In the genomic region with DNA sequence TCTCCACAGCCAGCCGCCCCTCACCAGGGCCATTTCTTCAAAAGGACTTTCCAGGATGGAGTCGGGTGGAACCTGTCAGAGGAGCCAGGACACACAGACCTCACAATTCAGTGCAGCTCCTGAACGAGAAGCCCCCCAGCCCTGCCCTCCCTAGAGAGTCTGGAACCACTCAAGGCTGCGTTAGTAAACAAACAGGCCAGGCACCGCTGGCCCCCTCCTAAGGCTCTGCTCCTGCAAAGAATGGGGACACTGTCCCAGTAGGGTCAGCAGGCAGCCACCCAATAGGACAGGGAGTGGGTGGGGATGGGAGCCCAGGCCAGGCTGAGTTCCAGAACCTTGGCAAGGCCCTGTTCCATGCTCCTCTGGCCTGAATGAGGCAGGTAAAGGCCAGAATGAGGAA, we compare ENCODE assay signal across 14 mouse cellular contexts. TPM values are rescaled to one million over a fixed set of nuclear protein-coding genes. Genes with fewer than 3 reads are reported as not detected.
DNase-seq lines count a peak whose midpoint lies in the region; ATAC-seq and TF ChIP-seq lines count a peak whose summit lies in the region.
"Had no signal": no experiment of that assay in that cellular context is flagged by ENCODE, and none has a peak within 500 bp of the region (broad histone marks: within the 10 kb centered on the region; RNA-seq: fewer than 3 reads in every experiment).

No protein-coding gene starts in this region.

- no peaks in the 10 kb centered on the region for H3K9me3 ChIP-seq in hindbrain, embryonic 10.5 days
- H3K9me3 ChIP-seq in hindbrain, embryonic 11.5 days (ENCODE audit: control insufficient read depth, low read length), result no peaks in the 10 kb centered on the region
- H3K9me3 ChIP-seq in midbrain, postnatal 0 days (ENCODE audit: low read length), result no peaks in the 10 kb centered on the region
- no peaks in the 10 kb centered on the region for H3K9me3 ChIP-seq in midbrain, embryonic 16.5 days (replicated peaks; ENCODE audit: control insufficient read depth, low read length, poor library complexity, severe bottlenecking)
- H3K9me3 ChIP-seq: forebrain, embryonic 13.5 days; limb, embryonic 15.5 days had no signal

- no peak overlapping the region for H3K9ac ChIP-seq in hindbrain, embryonic 11.5 days (ENCODE audit: low read depth, low read length)
- no peak overlapping the region for H3K9ac ChIP-seq in midbrain, postnatal 0 days (replicated peaks; ENCODE audit: low read length, poor library complexity, severe bottlenecking)
- H3K9ac ChIP-seq in midbrain, embryonic 16.5 days (ENCODE audit: low read depth, low read length), result no peak overlapping the region
- H3K9ac ChIP-seq: forebrain, embryonic 13.5 days; limb, embryonic 15.5 days had no signal

- peaks cover 40% of the 10 kb centered on the region for H3K4me1 ChIP-seq in hindbrain, embryonic 10.5 days (replicated peaks)
- H3K4me1 ChIP-seq in hindbrain, embryonic 11.5 days (replicated peaks; ENCODE audit: control insufficient read depth, insufficient read depth, low read length), result peaks cover 8% of the 10 kb centered on the region
- H3K4me1 ChIP-seq in midbrain, postnatal 0 days (ENCODE audit: insufficient read depth, low read length), result no peaks in the 10 kb centered on the region
- H3K4me1 ChIP-seq in midbrain, embryonic 16.5 days (ENCODE audit: control insufficient read depth, insufficient read depth, low read length), result no peaks in the 10 kb centered on the region; the same call in 1 of the 2 replicates

- intact Hi-C loops in left cerebral cortex, postnatal 4 days (cut with DNase I), result no loop called here

- H3K27ac ChIP-seq in hindbrain, embryonic 10.5 days, result peak overlapping the region; percentile 42
- H3K27ac ChIP-seq in hindbrain, embryonic 11.5 days (ENCODE audit: low read depth, low read length), result no peak overlapping the region
- 0 out of 2 replicates have a peak overlapping the region, but pooled peaks have one; percentile 14 for H3K27ac ChIP-seq in midbrain, postnatal 0 days (ENCODE audit: low read depth, low read length)
- H3K27ac ChIP-seq in midbrain, embryonic 16.5 days (ENCODE audit: low read length), result no peak overlapping the region
- H3K27ac ChIP-seq: forebrain, embryonic 13.5 days had no signal

- DNase-seq in cerebellum, adult 9-11 months, result peak; percentile 36
- DNase-seq in cerebellum, postnatal 4 days (ENCODE audit: low spot score in 2 of 2), result no peak
- DNase-seq in hindbrain, embryonic 10.5 days (ENCODE audit: low spot score), result no peak
- DNase-seq in hindbrain, embryonic 11.5 days (ENCODE audit: low spot score), result no peak
- peak; percentile 42 for DNase-seq in midbrain, postnatal 0 days (ENCODE audit: low spot score)
- DNase-seq in left cerebral cortex, postnatal 4 days, result peak; percentile 21
- DNase-seq in lung, postnatal 10 days, result no peak
- DNase-seq: lung, adult 2 months; thymus, postnatal 36 days had no signal

- H3K4me2 ChIP-seq in hindbrain, embryonic 11.5 days (replicated peaks; ENCODE audit: low read depth, low read length), result no peak overlapping the region
- H3K4me2 ChIP-seq in midbrain, postnatal 0 days (ENCODE audit: low read depth, low read length, poor library complexity, severe bottlenecking), result no peak overlapping the region
- no peak overlapping the region for H3K4me2 ChIP-seq in midbrain, embryonic 16.5 days (ENCODE audit: low read length)
- H3K4me2 ChIP-seq: forebrain, embryonic 13.5 days; limb, embryonic 15.5 days had no signal

- H3K27me3 ChIP-seq in hindbrain, embryonic 10.5 days (ENCODE audit: insufficient read depth, poor library complexity, severe bottlenecking), result no peaks in the 10 kb centered on the region
- no peaks in the 10 kb centered on the region for H3K27me3 ChIP-seq in hindbrain, embryonic 11.5 days (ENCODE audit: control insufficient read depth, insufficient read depth, low read length)
- no peaks in the 10 kb centered on the region for H3K27me3 ChIP-seq in midbrain, postnatal 0 days (ENCODE audit: insufficient read depth, low read length)
- no peaks in the 10 kb centered on the region for H3K27me3 ChIP-seq in midbrain, embryonic 16.5 days (ENCODE audit: control insufficient read depth, insufficient read depth, low read depth, low read length)
- H3K27me3 ChIP-seq: forebrain, embryonic 13.5 days; limb, embryonic 15.5 days had no signal

- H3K4me3 ChIP-seq in hindbrain, embryonic 10.5 days, result no peak overlapping the region
- no peak overlapping the region for H3K4me3 ChIP-seq in hindbrain, embryonic 11.5 days (ENCODE audit: low read depth, low read length)
- H3K4me3 ChIP-seq in midbrain, postnatal 0 days (ENCODE audit: low read depth, low read length), result no peak overlapping the region
- no peak overlapping the region for H3K4me3 ChIP-seq in midbrain, embryonic 16.5 days (ENCODE audit: low read depth, low read length)
- H3K4me3 ChIP-seq: forebrain, embryonic 13.5 days; limb, embryonic 15.5 days; myocyte had no signal

- H3K36me3 ChIP-seq in hindbrain, embryonic 10.5 days, result no peaks in the 10 kb centered on the region
- no peaks in the 10 kb centered on the region for H3K36me3 ChIP-seq in hindbrain, embryonic 11.5 days (ENCODE audit: control insufficient read depth, insufficient read depth, low read length)
- no peaks in the 10 kb centered on the region for H3K36me3 ChIP-seq in midbrain, postnatal 0 days (ENCODE audit: insufficient read depth, low read length)
- H3K36me3 ChIP-seq in midbrain, embryonic 16.5 days (ENCODE audit: control insufficient read depth, insufficient read depth, low read length), result no peaks in the 10 kb centered on the region
- H3K36me3 ChIP-seq: limb, embryonic 15.5 days had no signal

- WGBS in hindbrain, embryonic 10.5 days, result 45% methylated on average over 5 of the region's 5 CpGs
- 43% methylated on average over 5 of the region's 5 CpGs for WGBS in hindbrain, embryonic 11.5 days
- WGBS in midbrain, postnatal 0 days, result 49% methylated on average over 5 of the region's 5 CpGs
- WGBS in midbrain, embryonic 16.5 days, result 53% methylated on average over 5 of the region's 5 CpGs

- no peak for TF ChIP-seq CTCF in midbrain, postnatal 0 days (IDR thresholded peaks at IDR 0.05)

- no peak for ATAC-seq in hindbrain, embryonic 11.5 days (ENCODE audit: low FRiP score)
- no peak for ATAC-seq in midbrain, postnatal 0 days (ENCODE audit: low FRiP score)
- ATAC-seq in midbrain, embryonic 16.5 days, result no peak
- ATAC-seq: forebrain, embryonic 13.5 days had no signal

RNA-seq across cellular contexts. Expression of a gene that starts 5.5 kb away (rescaled TPM):
- 4.3 and 10.7 TPM in 2 replicates for polyA plus RNA-seq in hindbrain, embryonic 10.5 days (2016; fragmentation: Nextera tagmentation; extraction: Ambion mirVana)
- polyA plus RNA-seq in hindbrain, embryonic 11.5 days (2014; fragmentation: Nextera tagmentation; extraction: Ambion mirVana), result 8.3 and 10.7 TPM in 2 replicates
- 25.4 and 46.1 TPM in 2 replicates for total RNA-seq in midbrain, postnatal 0 days (2014; rRNA removed)
- polyA plus RNA-seq in midbrain, postnatal 0 days (2015; fragmentation: Nextera tagmentation; extraction: Ambion mirVana), result 25.4 and 29.9 TPM in 2 replicates
- 9.7 and 17.4 TPM in 2 replicates for polyA plus RNA-seq in midbrain, embryonic 16.5 days (2015; fragmentation: Nextera tagmentation; extraction: Ambion mirVana)
- total RNA-seq in left cerebral cortex, postnatal 4 days (2021), result 10 to 100 TPM; 11.6 to 14.3 TPM
- total RNA-seq: megakaryocyte, adult 5-6 weeks had no signal

RNA-seq across cellular contexts. Expression of a gene that starts 48.6 kb away (rescaled TPM):
- polyA plus RNA-seq in hindbrain, embryonic 10.5 days (2016; fragmentation: Nextera tagmentation; extraction: Ambion mirVana), result 57.9 and 66.6 TPM in 2 replicates
- 62.9 and 73.1 TPM in 2 replicates for polyA plus RNA-seq in hindbrain, embryonic 11.5 days (2014; fragmentation: Nextera tagmentation; extraction: Ambion mirVana)
- total RNA-seq in midbrain, postnatal 0 days (2014; rRNA removed), result 33.9 and 47.8 TPM in 2 replicates
- 89.8 and 91.5 TPM in 2 replicates for polyA plus RNA-seq in midbrain, postnatal 0 days (2015; fragmentation: Nextera tagmentation; extraction: Ambion mirVana)
- polyA plus RNA-seq in midbrain, embryonic 16.5 days (2015; fragmentation: Nextera tagmentation; extraction: Ambion mirVana), result 89.4 and 94.0 TPM in 2 replicates
- 10 to 100 TPM; 44.9 to 47.4 TPM for total RNA-seq in left cerebral cortex, postnatal 4 days (2021)

RNA-seq across cellular contexts. Expression of a gene that starts 49.5 kb away (rescaled TPM):
- polyA plus RNA-seq in hindbrain, embryonic 10.5 days (2016; fragmentation: Nextera tagmentation; extraction: Ambion mirVana), result 111 and 117 TPM in 2 replicates
- polyA plus RNA-seq in hindbrain, embryonic 11.5 days (2014; fragmentation: Nextera tagmentation; extraction: Ambion mirVana), result 192 and 212 TPM in 2 replicates
- 289 and 352 TPM in 2 replicates for total RNA-seq in midbrain, postnatal 0 days (2014; rRNA removed)
- polyA plus RNA-seq in midbrain, postnatal 0 days (2015; fragmentation: Nextera tagmentation; extraction: Ambion mirVana), result 340 and 363 TPM in 2 replicates
- 286 and 294 TPM in 2 replicates for polyA plus RNA-seq in midbrain, embryonic 16.5 days (2015; fragmentation: Nextera tagmentation; extraction: Ambion mirVana)
- total RNA-seq in left cerebral cortex, postnatal 4 days (2021), result 100 to 1,000 TPM; 298 to 307 TPM

RNA-seq across cellular contexts. Expression of a gene that starts 49.7 kb away (rescaled TPM):
- 30.2 and 47.4 TPM in 2 replicates for polyA plus RNA-seq in hindbrain, embryonic 10.5 days (2016; fragmentation: Nextera tagmentation; extraction: Ambion mirVana)
- 36.8 and 48.4 TPM in 2 replicates for polyA plus RNA-seq in hindbrain, embryonic 11.5 days (2014; fragmentation: Nextera tagmentation; extraction: Ambion mirVana)
- 150 and 163 TPM in 2 replicates for total RNA-seq in midbrain, postnatal 0 days (2014; rRNA removed)
- 105 and 106 TPM in 2 replicates for polyA plus RNA-seq in midbrain, postnatal 0 days (2015; fragmentation: Nextera tagmentation; extraction: Ambion mirVana)
- 100 and 104 TPM in 2 replicates for polyA plus RNA-seq in midbrain, embryonic 16.5 days (2015; fragmentation: Nextera tagmentation; extraction: Ambion mirVana)
- 100 to 1,000 TPM; 240 to 242 TPM for total RNA-seq in left cerebral cortex, postnatal 4 days (2021)

Comparison
In these comparisons a context has a peak if more than half of its experiments do, and no peak if none do; other contexts are left out.
1. DNase-seq: peak in cerebellum, adult 9-11 months (single experiment), midbrain, postnatal 0 days (single experiment) and left cerebral cortex, postnatal 4 days (single experiment); none in cerebellum, postnatal 4 days (0 of 2), hindbrain, embryonic 10.5 days (single experiment), hindbrain, embryonic 11.5 days (single experiment) and lung, postnatal 10 days (single experiment).
2. H3K27ac ChIP-seq: peak in hindbrain, embryonic 10.5 days (single experiment) and midbrain, postnatal 0 days (single experiment); none in hindbrain, embryonic 11.5 days (single experiment) and midbrain, embryonic 16.5 days (single experiment).